Comparison of ENCODE assay signal across 8 mouse cellular contexts in genomic region chr2:31950058-31950871, GRCm38 (mm10). TPM values are rescaled to one million over a fixed set of nuclear protein-coding genes. Genes with fewer than 3 reads are reported as not detected.
DNase-seq lines count a peak whose midpoint lies in the region; ATAC-seq lines count a peak whose summit lies in the region.

TSS of gene Aif1l (plus strand) at chr2:31950139.

- peak; percentile 35 to 39 for DNase-seq in urinary bladder, adult 18-20 months (ENCODE audit: low spot score in 2 of 2)
- DNase-seq in urinary bladder, postnatal 10 days (ENCODE audit: low spot score): no peak
- peak; percentile 87 for DNase-seq in embryonic facial prominence, embryonic 11.5 days (ENCODE audit: low spot score)
- peak; percentile 90 for DNase-seq in kidney, postnatal 10 days
- peak; percentile 74 for DNase-seq in lung, postnatal 14 days
- peak; percentile 58 for DNase-seq in ovary, postnatal 14 days (ENCODE audit: low spot score)
- peak; percentile 76 for DNase-seq in yolk sac, embryonic 10.5 days (ENCODE audit: low spot score)

- no peak within 1 kb of the TSS for H3K27ac ChIP-seq in embryonic facial prominence, embryonic 11.5 days (replicated peaks; ENCODE audit: low read depth, low read length)
- H3K27ac ChIP-seq in heart, embryonic 14.5 days (replicated peaks in 1 of 2; ENCODE audit: control insufficient read depth in 1 of 2, insufficient read depth in 1 of 2, low read depth in 2 of 2, low read length in 2 of 2): no peak within 1 kb of the TSS

- H3K4me2 ChIP-seq in embryonic facial prominence, embryonic 11.5 days (ENCODE audit: low read depth, low read length): peak within 1 kb of the TSS; percentile 90
- H3K4me2 ChIP-seq in heart, embryonic 14.5 days (ENCODE audit: low read length): peak within 1 kb of the TSS; percentile 92

- H3K27me3 ChIP-seq in embryonic facial prominence, embryonic 11.5 days (ENCODE audit: control insufficient read depth, insufficient read depth, low read length): no peaks in the 10 kb centered on the region
- H3K27me3 ChIP-seq in heart, embryonic 14.5 days (ENCODE audit: control insufficient read depth, insufficient read depth, low read length): peaks cover 4% of the 10 kb centered on the region; the same call in 1 of the 2 replicates

- H3K9ac ChIP-seq in embryonic facial prominence, embryonic 11.5 days (replicated peaks; ENCODE audit: low read length): peak within 1 kb of the TSS; percentile 83
- H3K9ac ChIP-seq in heart, embryonic 14.5 days (ENCODE audit: low read length): peak within 1 kb of the TSS; percentile 80

- ATAC-seq in embryonic facial prominence, embryonic 11.5 days (replicated peaks; ENCODE audit: insufficient number of reproducible peaks, low FRiP score, low TSS enrichment, low read depth): peak; percentile 71
- ATAC-seq in heart, embryonic 14.5 days (ENCODE audit: insufficient number of reproducible peaks, insufficient read depth, low FRiP score, low read depth): peak; percentile 29; the same call in 1 of the 2 replicates

- WGBS in embryonic facial prominence, embryonic 11.5 days: under 1% methylated on average over 66 of the region's 66 CpGs
- WGBS in heart, embryonic 14.5 days: under 1% methylated on average over 66 of the region's 66 CpGs

- peak within 1 kb of the TSS; percentile 83 for H3K4me3 ChIP-seq in embryonic facial prominence, embryonic 11.5 days (ENCODE audit: low read depth, low read length)
- peak within 1 kb of the TSS; percentile 71 to 94 for H3K4me3 ChIP-seq in heart, embryonic 14.5 days (ENCODE audit: control insufficient read depth in 1 of 2, insufficient read depth in 1 of 2, low read depth in 1 of 2, low read length in 2 of 2)

- H3K4me1 ChIP-seq in embryonic facial prominence, embryonic 11.5 days (ENCODE audit: control insufficient read depth, insufficient read depth, low read length): no peaks in the 10 kb centered on the region
- H3K4me1 ChIP-seq in heart, embryonic 14.5 days (ENCODE audit: control insufficient read depth in 2 of 2, insufficient read depth in 2 of 2, low read length in 2 of 2): peaks cover 33 to 45% of the 10 kb centered on the region in 2 experiments

- no peaks in the 10 kb centered on the region for H3K9me3 ChIP-seq in embryonic facial prominence, embryonic 11.5 days (replicated peaks; ENCODE audit: control insufficient read depth, low read length)
- no peaks in the 10 kb centered on the region for H3K9me3 ChIP-seq in heart, embryonic 14.5 days (ENCODE audit: control insufficient read depth, low read length)

- H3K36me3 ChIP-seq in embryonic facial prominence, embryonic 11.5 days (replicated peaks; ENCODE audit: control insufficient read depth, insufficient read depth, low read depth, low read length): no peaks in the 10 kb centered on the region; the same call in none of the 2 replicates
- no peaks in the 10 kb centered on the region for H3K36me3 ChIP-seq in heart, embryonic 14.5 days (ENCODE audit: control insufficient read depth, insufficient read depth, low read length)

RNA-seq across cellular contexts. Expression of gene Aif1l, which starts in this region (rescaled TPM):
- polyA plus RNA-seq in embryonic facial prominence, embryonic 11.5 days (2014; fragmentation: Nextera tagmentation; extraction: Ambion mirVana): 83.5 and 84.3 TPM in 2 replicates
- polyA plus RNA-seq in heart, embryonic 14.5 days (2014; fragmentation: Nextera tagmentation; extraction: Ambion mirVana): 68.5 and 72.7 TPM in 2 replicates
